Mouse (Mus musculus) bone marrow macrophage, adult 2 months (primary cell): ENCODE results near the gene Eea1.

Experiments
- CTCF ChIP-seq: IDR thresholded peaks from 2 replicates; pipeline ENCODE4 v1.5.1; 2012; ENCODE audit warnings: low read depth, mild to moderate bottlenecking, low read length, moderate library complexity
- POLR2A ChIP-seq: IDR thresholded peaks from 2 replicates; pipeline ENCODE4 v1.6.1; 2012; ENCODE audit warnings: mild to moderate bottlenecking, low read depth, low read length, borderline replicate concordance

GRCm38 (mm10) chr10:96000904-96001303 is 60.5 kb downstream of the Eea1 start:
- no peak for TF ChIP-seq POLR2A
- TF ChIP-seq CTCF = no peak
